Mouse (Mus musculus) ES-Bruce4 (cell line): ENCODE measurements around the gene Epb41l1. TPM values are rescaled to one million over a fixed set of nuclear protein-coding genes. Genes with fewer than 3 reads are reported as not detected.

Experiments used
- H3K27ac ChIP-seq: 2 replicates; pipeline ENCODE4 v1.5.1; 2012; ENCODE audit warnings: low read length, inconsistent platforms; ENCODE audit not compliant: insufficient read depth
- H3K27me3 ChIP-seq: 2 replicates; pipeline ENCODE4 v1.6.1; 2012; ENCODE audit warnings: mild to moderate bottlenecking, low read length, inconsistent platforms; ENCODE audit not compliant: control insufficient read depth, poor library complexity, insufficient read depth, severe bottlenecking
- H3K36me3 ChIP-seq: 2 replicates; pipeline ENCODE4 v1.6.1; 2012; ENCODE audit warnings: inconsistent platforms, mild to moderate bottlenecking, low read length, moderate library complexity; ENCODE audit not compliant: control insufficient read depth, poor library complexity, insufficient read depth, severe bottlenecking
- H3K4me1 ChIP-seq: one replicate; pipeline ENCODE4 v1.8.1; 2011; ENCODE audit warnings: low read length; ENCODE audit not compliant: control insufficient read depth, insufficient read depth
- H3K4me3 ChIP-seq: 2 replicates; pipeline ENCODE4 v1.5.1; 2011; ENCODE audit warnings: low read depth, mild to moderate bottlenecking, low read length
- H3K9ac ChIP-seq: 2 replicates; pipeline ENCODE4 v1.6.1; 2012; ENCODE audit warnings: low read depth, mild to moderate bottlenecking, inconsistent platforms; ENCODE audit not compliant: poor library complexity, severe bottlenecking
- H3K9me3 ChIP-seq: replicated peaks from 2 replicates; pipeline ENCODE4 v1.6.1; 2012; ENCODE audit warnings: mild to moderate bottlenecking, low read length, inconsistent platforms; ENCODE audit not compliant: control insufficient read depth, poor library complexity, insufficient read depth, severe bottlenecking
- CTCF ChIP-seq: IDR thresholded peaks from one replicate; pipeline ENCODE4 v1.8.1; 2011; ENCODE audit warnings: low read depth, low read length
- EP300 ChIP-seq: IDR thresholded peaks from 2 replicates; pipeline ENCODE4 v1.6.1; 2011; ENCODE audit warnings: low read depth, low read length; ENCODE audit not compliant: insufficient read depth
- POLR2A ChIP-seq: IDR thresholded peaks from one replicate; pipeline ENCODE4 v1.8.1; 2011; ENCODE audit warnings: low read length; ENCODE audit not compliant: insufficient read depth
- polyA plus RNA-seq: library from polyadenylated mRNA; stranded (reverse); fragments of >200 nt; gene quantifications from 2 replicates; pipeline ENCODE4 v1.2.4, GENCODE M21; 2011; ENCODE audit warnings: low read depth; ENCODE audit not compliant: missing spikeins, insufficient read depth, insufficient read length

The Epb41l1 gene
- polyA plus RNA-seq, 1 experiment, result 23.6 TPM

- no peaks in the 10 kb centered on the region for H3K36me3 ChIP-seq
- no peak overlapping the region for H3K9ac ChIP-seq
- H3K4me1 ChIP-seq, result peaks cover 11% of the 10 kb centered on the region
- no peaks in the 10 kb centered on the region for H3K27me3 ChIP-seq
- no peak overlapping the region for H3K4me3 ChIP-seq
- H3K9me3 ChIP-seq, result no peaks in the 10 kb centered on the region
- H3K27ac ChIP-seq, result peak overlapping the region; percentile 72
- TF ChIP-seq CTCF (no peak), EP300 (no peak), POLR2A (no peak)
These were observed 5.4 kb downstream of the Epb41l1 start for GRCm38 (mm10) chr2:156426151-156426550.

- peak overlapping the region; percentile 35 for H3K27ac ChIP-seq
- H3K4me1 ChIP-seq, result peaks cover 20% of the 10 kb centered on the region
- H3K36me3 ChIP-seq, result no peaks in the 10 kb centered on the region
- no peaks in the 10 kb centered on the region for H3K27me3 ChIP-seq
- no peak overlapping the region for H3K4me3 ChIP-seq
- H3K9me3 ChIP-seq, result no peaks in the 10 kb centered on the region
- TF ChIP-seq POLR2A (no peak), EP300 (no peak)
- peak overlapping the region; percentile 22; the same call in 1 of the 2 replicates for H3K9ac ChIP-seq
These were observed 9.1 kb downstream of the Epb41l1 start for GRCm38 (mm10) chr2:156429836-156430235.

- H3K27me3 ChIP-seq, result no peaks in the 10 kb centered on the region
- TF ChIP-seq EP300 (no peak), CTCF (no peak), POLR2A (no peak)
- H3K4me3 ChIP-seq, result no peak overlapping the region
- peaks cover 22% of the 10 kb centered on the region for H3K4me1 ChIP-seq
- H3K9me3 ChIP-seq, result no peaks in the 10 kb centered on the region
- H3K9ac ChIP-seq, result peak overlapping the region; percentile 22; the same call in 1 of the 2 replicates
- peak overlapping the region; percentile 35 for H3K27ac ChIP-seq
- no peaks in the 10 kb centered on the region for H3K36me3 ChIP-seq
These were observed 9.6 kb downstream of the Epb41l1 start for GRCm38 (mm10) chr2:156430326-156430725.

- TF ChIP-seq EP300 (0 out of 2 replicates have a peak, but pooled peaks have one; percentile 8), POLR2A (no peak)
- H3K36me3 ChIP-seq, result no peaks in the 10 kb centered on the region
- H3K4me1 ChIP-seq, result peaks cover 18% of the 10 kb centered on the region
- no peak overlapping the region for H3K4me3 ChIP-seq
- no peaks in the 10 kb centered on the region for H3K27me3 ChIP-seq
- H3K9me3 ChIP-seq, result no peaks in the 10 kb centered on the region
- peak overlapping the region; percentile 73 for H3K27ac ChIP-seq
- H3K9ac ChIP-seq, result no peak overlapping the region
These were observed 10.7 kb downstream of the Epb41l1 start for GRCm38 (mm10) chr2:156431409-156431808.

GRCm38 (mm10) chr2:156432086-156432485, 11.4 kb downstream of the Epb41l1 start:
- Histone ChIP-seq H3K36me3 (no peaks in the 10 kb centered on the region), H3K9me3 (no peaks in the 10 kb centered on the region), H3K4me1 (peaks cover 16% of the 10 kb centered on the region), H3K9ac (0 out of 2 replicates have a peak overlapping the region, but pooled peaks have one; percentile 4), H3K27me3 (no peaks in the 10 kb centered on the region), H3K4me3 (no peak overlapping the region), H3K27ac (peak overlapping the region; percentile 73)
- TF ChIP-seq EP300, result no peak

- H3K36me3 ChIP-seq, result no peaks in the 10 kb centered on the region
- H3K27ac ChIP-seq, result peak overlapping the region; percentile 73
- H3K9ac ChIP-seq, result 0 out of 2 replicates have a peak overlapping the region, but pooled peaks have one; percentile 4
- H3K4me1 ChIP-seq, result peaks cover 18% of the 10 kb centered on the region
- H3K4me3 ChIP-seq, result no peak overlapping the region
- no peaks in the 10 kb centered on the region for H3K27me3 ChIP-seq
- H3K9me3 ChIP-seq, result no peaks in the 10 kb centered on the region
- no peak for TF ChIP-seq POLR2A
- no peak for TF ChIP-seq EP300
- no peak for TF ChIP-seq CTCF
These were observed 12.5 kb downstream of the Epb41l1 start for GRCm38 (mm10) chr2:156432874-156433868.
